Mouse (Mus musculus) MEL (cell line): Measurements from ENCODE around the gene Nat9. TPM values are rescaled to one million over a fixed set of nuclear protein-coding genes. Genes with fewer than 3 reads are reported as not detected.

Source experiments
- DNase-seq: peaks from one replicate; pipeline ENCODE4 v3.0.0; 2011; ENCODE audit warnings: low read depth, low spot score
- H3K27ac ChIP-seq: 2 replicates; pipeline ENCODE4 v1.5.1; 2012; ENCODE audit warnings: low read depth, mild to moderate bottlenecking, control low read depth, low read length, moderate library complexity; ENCODE audit not compliant: control insufficient read depth
- H3K27me3 ChIP-seq, 2 experiments: fragments of 150-350 bp in 1 of 2; sonication (generic) in 1 of 2; 2 replicates each; pipeline ENCODE4 v1.6.1; 2012; ENCODE audit warnings: low read length in 2 of 2, mild to moderate bottlenecking in 2 of 2, improper control_type of control experiment in 1 of 2, moderate library complexity in 1 of 2; ENCODE audit not compliant: insufficient read depth in 2 of 2, control insufficient read depth in 1 of 2
- H3K36me3 ChIP-seq, 2 experiments: 2 replicates each; pipeline ENCODE4 v1.6.1; 2012 to 2014; ENCODE audit warnings: low read length in 2 of 2, improper control_type of control experiment in 1 of 2, inconsistent platforms in 1 of 2, mild to moderate bottlenecking in 1 of 2; ENCODE audit not compliant: insufficient read depth in 2 of 2, control insufficient read depth in 1 of 2
- H3K4me1 ChIP-seq, 2 experiments: fragments of 150-350 bp in 1 of 2; sonication (generic) in 1 of 2; 2 replicates each; pipeline ENCODE4 v1.6.1; 2012; ENCODE audit warnings: low read length in 2 of 2, improper control_type of control experiment in 1 of 2, mild to moderate bottlenecking in 1 of 2; ENCODE audit not compliant: insufficient read depth in 2 of 2, control insufficient read depth in 1 of 2
- H3K4me3 ChIP-seq, 2 experiments: fragments of 150-350 bp in 1 of 2; sonication (generic) in 1 of 2; 2 replicates each; pipeline ENCODE4 v1.5.1; 2012; ENCODE audit warnings: low read depth in 2 of 2, low read length in 2 of 2, mild to moderate bottlenecking in 2 of 2, moderate library complexity in 2 of 2, control low read depth in 1 of 2, improper control_type of control experiment in 1 of 2; ENCODE audit not compliant: control insufficient read depth in 1 of 2, insufficient read depth in 1 of 2
- H3K79me2 ChIP-seq: 2 replicates; pipeline ENCODE4 v1.6.1; 2012; ENCODE audit warnings: mild to moderate bottlenecking, low read length, moderate library complexity; ENCODE audit not compliant: control insufficient read depth, poor library complexity, insufficient read depth
- H3K9ac ChIP-seq: 2 replicates; pipeline ENCODE4 v1.6.1; 2012; ENCODE audit warnings: low read depth, mild to moderate bottlenecking, control low read depth, low read length, moderate library complexity; ENCODE audit not compliant: control insufficient read depth, poor library complexity, severe bottlenecking
- H3K9me3 ChIP-seq: fragments of 150-350 bp; sonication (generic); replicated peaks from 2 replicates; pipeline ENCODE4 v1.6.1; 2012; ENCODE audit warnings: mild to moderate bottlenecking, low read length, improper control_type of control experiment, moderate library complexity; ENCODE audit not compliant: insufficient read depth
- CHD1 ChIP-seq: IDR thresholded peaks from 2 replicates; pipeline ENCODE4 v1.6.1; 2012; ENCODE audit warnings: low read depth, mild to moderate bottlenecking, inconsistent platforms, low read length, improper control_type of control experiment
- CHD2 ChIP-seq: IDR thresholded peaks from 2 replicates; pipeline ENCODE4 v1.6.1; 2011; ENCODE audit warnings: low read length, improper control_type of control experiment
- ELF1 ChIP-seq: IDR thresholded peaks from 2 replicates; pipeline ENCODE4 v1.6.1; 2014; ENCODE audit warnings: low read depth, mild to moderate bottlenecking, inconsistent platforms, low read length, improper control_type of control experiment, moderate library complexity
- EP300 ChIP-seq, 2 experiments: IDR thresholded peaks; 2 replicates each; pipeline ENCODE4 v1.6.1; 2011; ENCODE audit warnings: improper control_type of control experiment in 2 of 2, low read length in 2 of 2, low read depth in 1 of 2, mild to moderate bottlenecking in 1 of 2
- ETS1 ChIP-seq: IDR thresholded peaks from 2 replicates; pipeline ENCODE4 v1.6.1; 2012; ENCODE audit warnings: low read depth, mild to moderate bottlenecking, inconsistent platforms, low read length, improper control_type of control experiment, moderate library complexity
- GATA1 ChIP-seq: IDR thresholded peaks from 2 replicates; pipeline ENCODE4 v1.6.1; 2011; ENCODE audit warnings: low read depth, low read length, improper control_type of control experiment
- JUND ChIP-seq: IDR thresholded peaks from 2 replicates; pipeline ENCODE4 v1.6.1; 2011; ENCODE audit warnings: low read depth, mild to moderate bottlenecking, improper control_type of control experiment, low read length
- KAT2A ChIP-seq: conservative IDR thresholded peaks from 2 replicates; pipeline ENCODE4 v1.6.1; 2012; ENCODE audit warnings: low read depth, low read length, improper control_type of control experiment, inconsistent platforms
- MAFK ChIP-seq: IDR thresholded peaks from 2 replicates; pipeline ENCODE4 v1.6.1; 2011; ENCODE audit warnings: low read depth, mild to moderate bottlenecking, low read length, improper control_type of control experiment, borderline replicate concordance
- MAZ ChIP-seq: IDR thresholded peaks from 2 replicates; pipeline ENCODE4 v1.6.1; 2012; ENCODE audit warnings: low read depth, mild to moderate bottlenecking, inconsistent platforms, low read length, improper control_type of control experiment
- MXI1 ChIP-seq: IDR thresholded peaks from 2 replicates; pipeline ENCODE4 v1.6.1; 2011; ENCODE audit warnings: mild to moderate bottlenecking, low read depth, low read length, improper control_type of control experiment
- MYB ChIP-seq: IDR thresholded peaks from 2 replicates; pipeline ENCODE4 v1.6.1; 2011; ENCODE audit warnings: mild to moderate bottlenecking, low read depth, low read length, improper control_type of control experiment
- MYC ChIP-seq: IDR thresholded peaks from 2 replicates; pipeline ENCODE4 v1.6.1; 2011; ENCODE audit warnings: low read depth, mild to moderate bottlenecking, low read length, improper control_type of control experiment, moderate library complexity
- NELFE ChIP-seq: IDR thresholded peaks from 2 replicates; pipeline ENCODE4 v1.6.1; 2011; ENCODE audit warnings: low read depth, low read length, improper control_type of control experiment
- NRF1 ChIP-seq: IDR thresholded peaks from 2 replicates; pipeline ENCODE4 v1.6.1; 2014; ENCODE audit warnings: low read depth, mild to moderate bottlenecking, inconsistent platforms, low read length, improper control_type of control experiment, moderate library complexity; ENCODE audit not compliant: poor library complexity, insufficient read depth, severe bottlenecking
- POLR2A ChIP-seq, 2 experiments: IDR thresholded peaks; 2 replicates each; pipeline ENCODE4 v1.6.1; 2011 to 2012; ENCODE audit warnings: low read length in 2 of 2, mild to moderate bottlenecking in 2 of 2, control low read depth in 1 of 2, improper control_type of control experiment in 1 of 2, low read depth in 1 of 2, moderate library complexity in 1 of 2; ENCODE audit not compliant: control insufficient read depth in 1 of 2, insufficient read depth in 1 of 2, poor library complexity in 1 of 2
- RCOR1 ChIP-seq: IDR thresholded peaks from 2 replicates; pipeline ENCODE4 v1.6.1; 2012; ENCODE audit warnings: low read depth, mild to moderate bottlenecking, inconsistent platforms, low read length, improper control_type of control experiment
- SIN3A ChIP-seq: IDR thresholded peaks from 2 replicates; pipeline ENCODE4 v1.6.1; 2012; ENCODE audit warnings: low read length, improper control_type of control experiment, inconsistent platforms
- SMC3 ChIP-seq: IDR thresholded peaks from 2 replicates; pipeline ENCODE4 v1.6.1; 2011; ENCODE audit warnings: low read depth, low read length, improper control_type of control experiment
- TAL1 ChIP-seq: IDR thresholded peaks from 2 replicates; pipeline ENCODE4 v1.6.1; 2012; ENCODE audit warnings: mild to moderate bottlenecking, inconsistent platforms, low read length, moderate library complexity, mixed read lengths
- TBP ChIP-seq: IDR thresholded peaks from 2 replicates; pipeline ENCODE4 v1.8.0; 2011; ENCODE audit warnings: low read depth, low read length, improper control_type of control experiment
- TCF12 ChIP-seq: IDR thresholded peaks from 2 replicates; pipeline ENCODE4 v1.6.1; 2014; ENCODE audit warnings: low read depth, mild to moderate bottlenecking, inconsistent platforms, low read length, improper control_type of control experiment, moderate library complexity
- UBTF ChIP-seq: IDR thresholded peaks from 2 replicates; pipeline ENCODE4 v1.6.1; 2012; ENCODE audit warnings: low read depth, mild to moderate bottlenecking, inconsistent platforms, low read length, improper control_type of control experiment, moderate library complexity, borderline replicate concordance; ENCODE audit not compliant: insufficient read depth
- USF1 ChIP-seq: IDR thresholded peaks from 2 replicates; pipeline ENCODE4 v1.6.1; 2014; ENCODE audit warnings: low read depth, mild to moderate bottlenecking, inconsistent platforms, low read length, improper control_type of control experiment, moderate library complexity
- USF2 ChIP-seq, 2 experiments: IDR thresholded peaks; 2 replicates each; pipeline ENCODE4 v1.6.1; 2011 to 2012; ENCODE audit warnings: improper control_type of control experiment in 2 of 2, low read length in 2 of 2, borderline replicate concordance in 1 of 2, inconsistent platforms in 1 of 2, low read depth in 1 of 2, mild to moderate bottlenecking in 1 of 2; ENCODE audit not compliant: insufficient read depth in 1 of 2
- ZC3H11A ChIP-seq: IDR thresholded peaks from 2 replicates; pipeline ENCODE4 v1.6.1; 2012; ENCODE audit warnings: low read depth, mild to moderate bottlenecking, inconsistent platforms, low read length, improper control_type of control experiment
- ZNF384 ChIP-seq: IDR thresholded peaks from 2 replicates; pipeline ENCODE4 v1.6.1; 2012; ENCODE audit warnings: low read depth, mild to moderate bottlenecking, inconsistent platforms, low read length, improper control_type of control experiment
- polyA plus RNA-seq, 2 experiments: library from polyadenylated mRNA; stranded (reverse) in 1 of 2; unstranded in 1 of 2; fragments of >175 nt in 1 of 2; fragments of >200 nt in 1 of 2; gene quantifications; 2 replicates each; pipeline versions ENCODE4 v1.2.1 to v1.2.4; 2012; ENCODE audit warnings: low replicate concordance in 2 of 2, low read depth in 1 of 2; ENCODE audit not compliant: insufficient read length in 2 of 2, insufficient read depth in 1 of 2, missing spikeins in 1 of 2
- total RNA-seq: library from RNA; depleted of rRNA; stranded (reverse); fragments of 300-350 nt; gene quantifications from 2 replicates; pipeline ENCODE4 v1.2.3, GENCODE M21; 2012

The Nat9 gene
- total and polyA plus RNA-seq, 3 experiments, result 46.1 to 92.4 TPM; not detected in 1

DNA sequence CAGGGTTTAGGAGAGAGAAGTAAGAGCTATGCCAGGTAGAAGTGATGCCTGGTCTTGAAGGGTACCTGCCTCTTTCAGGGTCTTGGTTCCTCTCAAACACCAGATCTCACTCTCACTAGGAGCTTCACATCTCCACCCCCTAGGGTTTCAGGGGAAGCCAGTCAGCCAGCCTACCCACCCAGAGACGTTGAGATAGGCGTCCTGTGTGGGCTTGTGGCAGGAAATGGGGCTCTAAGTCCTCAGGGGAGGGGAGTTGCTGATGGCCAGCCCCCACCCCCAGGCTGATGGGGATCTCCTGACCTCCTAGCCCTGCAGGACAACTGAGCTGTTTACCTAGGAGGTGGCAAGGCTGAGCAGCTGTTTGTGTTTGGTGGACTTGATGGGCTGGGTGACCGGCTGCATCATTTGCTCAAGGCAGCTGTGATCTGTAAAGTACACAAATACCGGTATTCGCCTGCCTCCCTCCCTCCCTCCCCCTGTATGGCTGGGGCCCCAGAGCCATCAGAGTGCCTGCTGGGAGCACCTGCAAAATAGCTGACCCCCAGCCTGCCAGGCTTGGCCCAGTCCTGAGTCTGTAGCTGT lies 32.5 kb downstream of the Nat9 start:
- H3K4me3 ChIP-seq, result peak overlapping the region; percentile 23 to 75
- H3K4me1 ChIP-seq, result peaks cover 15 to 44% of the 10 kb centered on the region in 2 experiments
- peak; percentile 72 for DNase-seq
- no peaks in the 10 kb centered on the region for H3K79me2 ChIP-seq
- H3K9ac ChIP-seq, result peak overlapping the region; percentile 41
- no peaks in the 10 kb centered on the region for H3K9me3 ChIP-seq
- H3K27ac ChIP-seq, result peak overlapping the region; percentile 55; the same call in 1 of the 2 replicates
- peaks cover 0 to 27% of the 10 kb centered on the region in 2 experiments; a peak in 2 of 4 replicates for H3K36me3 ChIP-seq
- TF ChIP-seq EP300 (IDR thresholded peaks at IDR 0.05; ENCODE audit: low read depth in 1 of 2, low read length in 2 of 2) (peak; percentile 61 to 77), ETS1 (peak; percentile 8; the same call in 1 of the 2 replicates), MAZ (peak; percentile 72; the same call in 1 of the 2 replicates), MYB (peak; percentile 46; the same call in 1 of the 2 replicates), UBTF (no peak), NELFE (0 out of 2 replicates have a peak, but pooled peaks have one; percentile 28), JUND (no peak), SIN3A (peak; percentile 66; the same call in 1 of the 2 replicates), POLR2A (IDR thresholded peaks at IDR 0.05; ENCODE audit: control insufficient read depth in 1 of 2, insufficient read depth in 1 of 2, low read depth in 1 of 2, low read length in 2 of 2, poor library complexity in 1 of 2) (peak in 1 of 2 experiments; percentile 50; a peak in 2 of 4 replicates), SMC3 (no peak), GATA1 (peak; percentile 18; the same call in 1 of the 2 replicates), USF1 (no peak), TCF12 (0 out of 2 replicates have a peak, but pooled peaks have one; percentile 40), RCOR1 (peak; percentile 18; the same call in 1 of the 2 replicates)
- no peaks in the 10 kb centered on the region; a peak in 1 of 4 replicates for H3K27me3 ChIP-seq

DNA sequence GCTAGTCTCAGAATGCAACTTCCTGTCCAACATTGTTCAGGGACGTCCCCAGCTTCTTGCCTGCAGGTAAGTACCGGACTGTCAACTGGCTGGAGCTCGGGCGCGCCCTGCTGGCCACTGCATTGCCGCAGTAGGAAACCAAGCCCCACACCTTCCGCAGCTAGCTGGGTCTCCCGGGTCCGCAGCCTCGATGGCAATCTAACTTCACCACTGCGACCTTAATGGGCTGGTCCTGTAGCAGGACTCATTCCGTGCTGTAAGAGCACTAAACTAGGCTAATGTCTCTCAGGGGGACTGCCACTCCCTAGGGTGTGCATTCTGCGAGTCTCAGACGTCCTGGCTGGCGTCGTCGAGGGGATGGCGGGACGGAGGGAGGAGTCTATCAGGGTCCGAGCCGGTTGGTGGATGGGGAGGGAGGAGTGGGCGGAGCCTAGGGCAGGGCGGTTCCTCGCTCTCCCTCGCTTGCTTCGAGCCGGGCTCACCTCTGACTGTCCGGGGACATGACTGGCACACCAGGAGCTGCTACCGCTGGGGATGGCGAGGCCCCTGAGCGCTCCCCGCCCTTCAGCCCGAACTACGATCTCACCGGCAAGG lies 33.9 kb downstream of the Nat9 start:
- Histone ChIP-seq H3K27me3 (peaks cover 3% of the 10 kb centered on the region in 2 experiments; a peak in 3 of 4 replicates), H3K36me3 (peaks cover 0 to 27% of the 10 kb centered on the region in 2 experiments; a peak in 2 of 4 replicates), H3K27ac (peak overlapping the region; percentile 33; the same call in 1 of the 2 replicates), H3K79me2 (no peaks in the 10 kb centered on the region), H3K4me1 (peaks cover 13 to 40% of the 10 kb centered on the region in 2 experiments), H3K9me3 (no peaks in the 10 kb centered on the region), H3K4me3 (peak overlapping the region; percentile 57 to 75), H3K9ac (peak overlapping the region; percentile 69)
- DNase-seq, result peak; percentile 97
- TF ChIP-seq NRF1, result no peak
- TF ChIP-seq CHD2, result no peak; the same call in 1 of the 2 replicates
- TF ChIP-seq UBTF, result no peak
- TF ChIP-seq GATA1, result no peak
- TF ChIP-seq RCOR1, result no peak; the same call in 1 of the 2 replicates
- TF ChIP-seq POLR2A (IDR thresholded peaks at IDR 0.05; ENCODE audit: control insufficient read depth in 1 of 2, insufficient read depth in 1 of 2, low read depth in 1 of 2, low read length in 2 of 2, poor library complexity in 1 of 2), result peak; percentile 63 to 81; a peak in 3 of 4 replicates
- TF ChIP-seq MYB, result no peak
- no peak for TF ChIP-seq USF1
- 0 out of 2 replicates have a peak, but pooled peaks have one; percentile 37 for TF ChIP-seq CHD1
- TF ChIP-seq MAZ, result no peak
- TF ChIP-seq USF2 (IDR thresholded peaks at IDR 0.05; ENCODE audit: borderline replicate concordance in 1 of 2, insufficient read depth in 1 of 2, low read depth in 1 of 2, low read length in 2 of 2), result no peak
- no peak for TF ChIP-seq ELF1
- TF ChIP-seq TAL1, result no peak
- TF ChIP-seq ZNF384, result 0 out of 2 replicates have a peak, but pooled peaks have one; percentile 13
- 0 out of 2 replicates have a peak, but pooled peaks have one; percentile 17 for TF ChIP-seq KAT2A
- TF ChIP-seq MYC, result 0 out of 2 replicates have a peak, but pooled peaks have one; percentile 27
- peak; percentile 76 for TF ChIP-seq ZC3H11A
- no peak for TF ChIP-seq MAFK
- TF ChIP-seq MXI1, result peak; percentile 74
- peak; percentile 55; the same call in 1 of the 2 replicates for TF ChIP-seq TBP
